Mouse (Mus musculus): ENCODE data around the gene Amd1. TPM values are rescaled to one million over a fixed set of nuclear protein-coding genes. Genes with fewer than 3 reads are reported as not detected.

Amd1 gene
- total RNA-seq (2021), result 10 to 100 TPM; 50.6 to 56.3 TPM

- intact Hi-C loops (cut with DNase I), result no loop called here
- DNase-seq, result peak; percentile 100
Observed at GRCm38 (mm10) chr10:40302140-40302985, at the start of gene Amd1. Gene Amd1 (minus strand): TSS chr10:40302186.

GRCm38 (mm10) chr10:40351156-40351555, 49.2 kb upstream of the Amd1 start:
- intact Hi-C loops (cut with DNase I), result loop anchor here (5.0 kb wide), 1 partner anchor 171 kb away; no protein-coding TSS in a partner anchor
- peak; percentile 20 for DNase-seq

- no peak for DNase-seq
- intact Hi-C loops (cut with DNase I), result loop anchor here (5.0 kb wide), 1 partner anchor 172 kb away; no protein-coding TSS in a partner anchor
Observed at GRCm38 (mm10) chr10:40350245-40350932, 48.4 kb upstream of the Amd1 start.

GRCm38 (mm10) chr10:40349631-40350177, 47.7 kb upstream of the Amd1 start:
- intact Hi-C loops (cut with DNase I), result loop anchor here (5.0 kb wide), 1 partner anchor 173 kb away; no protein-coding TSS in a partner anchor
- peak; percentile 63 for DNase-seq

GRCm38 (mm10) chr10:40348566-40349536, 46.9 kb upstream of the Amd1 start:
- intact Hi-C loops (cut with DNase I), result no loop called here
- peak; percentile 98 for DNase-seq

GRCm38 (mm10) chr10:40347461-40347954, 45.5 kb upstream of the Amd1 start:
- DNase-seq, result no peak
- intact Hi-C loops (cut with DNase I), result no loop called here

GRCm38 (mm10) chr10:40346776-40347403, 44.9 kb upstream of the Amd1 start:
- intact Hi-C loops (cut with DNase I), result no loop called here
- no peak for DNase-seq

- no peak for DNase-seq
- intact Hi-C loops (cut with DNase I), result no loop called here
Observed at GRCm38 (mm10) chr10:40342036-40342435, 40.0 kb upstream of the Amd1 start.

- DNase-seq, result no peak
- intact Hi-C loops (cut with DNase I), result no loop called here
Observed at GRCm38 (mm10) chr10:40339351-40339964, 37.5 kb upstream of the Amd1 start, which contains the start of gene Cdk19. Gene Cdk19 (plus strand): TSS chr10:40339564.

GRCm38 (mm10) chr10:40332864-40333263, 30.9 kb upstream of the Amd1 start:
- DNase-seq, result no peak
- intact Hi-C loops (cut with DNase I), result no loop called here

- no peak for DNase-seq
- intact Hi-C loops (cut with DNase I), result no loop called here
Observed at GRCm38 (mm10) chr10:40330262-40330661, 28.3 kb upstream of the Amd1 start.

- intact Hi-C loops (cut with DNase I), result no loop called here
- no peak for DNase-seq
Observed at GRCm38 (mm10) chr10:40328004-40328551, 26.1 kb upstream of the Amd1 start.

GRCm38 (mm10) chr10:40320306-40320705, 18.3 kb upstream of the Amd1 start:
- no peak for DNase-seq
- intact Hi-C loops (cut with DNase I), result no loop called here

GRCm38 (mm10) chr10:40316841-40317585, 15.0 kb upstream of the Amd1 start:
- intact Hi-C loops (cut with DNase I), result no loop called here
- no peak for DNase-seq

- intact Hi-C loops (cut with DNase I), result no loop called here
- DNase-seq, result no peak
Observed at GRCm38 (mm10) chr10:40312781-40313180, 10.8 kb upstream of the Amd1 start.

GRCm38 (mm10) chr10:40309884-40310635, 8.1 kb upstream of the Amd1 start:
- intact Hi-C loops (cut with DNase I), result no loop called here
- DNase-seq, result no peak

- intact Hi-C loops (cut with DNase I), result no loop called here
- DNase-seq, result no peak
Observed at GRCm38 (mm10) chr10:40307826-40308583, 6.0 kb upstream of the Amd1 start.

Measured in left cerebral cortex, postnatal 4 days (tissue).